ENCODE assay signal across 25 mouse cellular contexts in genomic region chr16:85702889-85703480, GRCm38 (mm10).
A peak's percentile ranks its signal among the peaks of the same experiment; 100 is the strongest.
DNase-seq lines count a peak whose midpoint lies in the region; ATAC-seq and TF ChIP-seq lines count a peak whose summit lies in the region.
"Had no signal": no experiment of that assay in that cellular context is flagged by ENCODE, and none has a peak within 500 bp of the region (broad histone marks: within the 10 kb centered on the region; RNA-seq: fewer than 3 reads in every experiment).

No protein-coding gene starts in this region.

- H3K27ac ChIP-seq in lung, embryonic 14.5 days (ENCODE audit: low read depth), result no peak overlapping the region
- H3K27ac ChIP-seq in lung, embryonic 16.5 days (ENCODE audit: low read length), result peak overlapping the region; percentile 1; the same call in 1 of the 2 replicates
- no peak overlapping the region for H3K27ac ChIP-seq in lung, postnatal 0 days (ENCODE audit: low read length)
- H3K27ac ChIP-seq in midbrain, postnatal 0 days (ENCODE audit: low read depth, low read length), result no peak overlapping the region
- H3K27ac ChIP-seq in midbrain, embryonic 14.5 days (replicated peaks; ENCODE audit: low read depth, low read length), result no peak overlapping the region
- H3K27ac ChIP-seq: embryonic facial prominence, embryonic 10.5 days; embryonic facial prominence, embryonic 12.5 days; forebrain, embryonic 13.5 days; forebrain, embryonic 15.5 days had no signal

- ATAC-seq in frontal cortex, adult (ENCODE audit: low TSS enrichment), result peak; percentile 38; the same call in 1 of the 2 replicates
- peak; percentile 96 for ATAC-seq in lung, embryonic 14.5 days (ENCODE audit: insufficient read depth)
- ATAC-seq in lung, embryonic 16.5 days (ENCODE audit: low read depth), result peak; percentile 89
- ATAC-seq in lung, postnatal 0 days, result no peak
- ATAC-seq in midbrain, postnatal 0 days (ENCODE audit: low FRiP score), result no peak
- no peak for ATAC-seq in midbrain, embryonic 14.5 days (ENCODE audit: low FRiP score, low TSS enrichment)
- ATAC-seq: CD4-positive, CD25-positive, alpha-beta regulatory T cell, adult 4 months; forebrain, embryonic 13.5 days; forebrain, embryonic 15.5 days had no signal

- no peaks in the 10 kb centered on the region for H3K9me3 ChIP-seq in lung, embryonic 14.5 days (ENCODE audit: low read depth, low read length)
- H3K9me3 ChIP-seq in lung, embryonic 16.5 days (ENCODE audit: control insufficient read depth, low read length), result no peaks in the 10 kb centered on the region
- H3K9me3 ChIP-seq in lung, postnatal 0 days (ENCODE audit: low read length), result no peaks in the 10 kb centered on the region
- no peaks in the 10 kb centered on the region for H3K9me3 ChIP-seq in midbrain, postnatal 0 days (ENCODE audit: low read length)
- no peaks in the 10 kb centered on the region for H3K9me3 ChIP-seq in midbrain, embryonic 14.5 days (ENCODE audit: control insufficient read depth, low read length)
- H3K9me3 ChIP-seq: embryonic facial prominence, embryonic 10.5 days; embryonic facial prominence, embryonic 12.5 days; forebrain, embryonic 13.5 days; forebrain, embryonic 15.5 days; G1E had no signal

- no peaks in the 10 kb centered on the region for H3K4me1 ChIP-seq in lung, embryonic 14.5 days (ENCODE audit: insufficient read depth)
- peaks cover 3% of the 10 kb centered on the region; the same call in 1 of the 2 replicates for H3K4me1 ChIP-seq in lung, embryonic 16.5 days (replicated peaks; ENCODE audit: control insufficient read depth, insufficient read depth, low read length)
- no peaks in the 10 kb centered on the region for H3K4me1 ChIP-seq in lung, postnatal 0 days (ENCODE audit: insufficient read depth, low read depth, low read length)
- H3K4me1 ChIP-seq in midbrain, postnatal 0 days (ENCODE audit: insufficient read depth, low read length), result no peaks in the 10 kb centered on the region
- H3K4me1 ChIP-seq in midbrain, embryonic 14.5 days (ENCODE audit: control insufficient read depth, insufficient read depth, low read length), result no peaks in the 10 kb centered on the region
- H3K4me1 ChIP-seq: embryonic facial prominence, embryonic 10.5 days; embryonic facial prominence, embryonic 12.5 days; forebrain, embryonic 13.5 days; forebrain, embryonic 15.5 days had no signal

- H3K4me2 ChIP-seq in lung, embryonic 14.5 days, result no peak overlapping the region
- no peak overlapping the region for H3K4me2 ChIP-seq in lung, embryonic 16.5 days (ENCODE audit: low read depth, low read length)
- H3K4me2 ChIP-seq in lung, postnatal 0 days (replicated peaks; ENCODE audit: low read depth, low read length), result no peak overlapping the region
- no peak overlapping the region for H3K4me2 ChIP-seq in midbrain, postnatal 0 days (ENCODE audit: low read depth, low read length, poor library complexity, severe bottlenecking)
- H3K4me2 ChIP-seq in midbrain, embryonic 14.5 days (ENCODE audit: low read length), result no peak overlapping the region
- H3K4me2 ChIP-seq: embryonic facial prominence, embryonic 12.5 days; forebrain, embryonic 13.5 days; forebrain, embryonic 15.5 days had no signal

- no peak overlapping the region for H3K9ac ChIP-seq in lung, embryonic 14.5 days
- H3K9ac ChIP-seq in lung, embryonic 16.5 days (ENCODE audit: low read length), result no peak overlapping the region
- H3K9ac ChIP-seq in lung, postnatal 0 days (replicated peaks; ENCODE audit: low read depth), result no peak overlapping the region
- H3K9ac ChIP-seq in midbrain, postnatal 0 days (replicated peaks; ENCODE audit: low read length, poor library complexity, severe bottlenecking), result no peak overlapping the region
- H3K9ac ChIP-seq in midbrain, embryonic 14.5 days (replicated peaks; ENCODE audit: low read length), result no peak overlapping the region
- H3K9ac ChIP-seq: embryonic facial prominence, embryonic 12.5 days; forebrain, embryonic 13.5 days; forebrain, embryonic 15.5 days had no signal

- H3K36me3 ChIP-seq in lung, embryonic 14.5 days (ENCODE audit: insufficient read depth), result no peaks in the 10 kb centered on the region
- no peaks in the 10 kb centered on the region for H3K36me3 ChIP-seq in lung, embryonic 16.5 days (ENCODE audit: control insufficient read depth, insufficient read depth, low read length)
- no peaks in the 10 kb centered on the region for H3K36me3 ChIP-seq in lung, postnatal 0 days (ENCODE audit: insufficient read depth, low read length)
- H3K36me3 ChIP-seq in midbrain, postnatal 0 days (ENCODE audit: insufficient read depth, low read length), result no peaks in the 10 kb centered on the region
- H3K36me3 ChIP-seq in midbrain, embryonic 14.5 days (ENCODE audit: control insufficient read depth, insufficient read depth, low read length), result no peaks in the 10 kb centered on the region
- H3K36me3 ChIP-seq: embryonic facial prominence, embryonic 10.5 days; embryonic facial prominence, embryonic 12.5 days; forebrain, embryonic 15.5 days; G1E had no signal

- 48% methylated on average over 2 of the region's 2 CpGs for WGBS in lung, embryonic 14.5 days
- 52% methylated on average over 2 of the region's 2 CpGs for WGBS in lung, embryonic 16.5 days
- WGBS in lung, postnatal 0 days, result 49% methylated on average over 2 of the region's 2 CpGs
- 81% methylated on average over 2 of the region's 2 CpGs for WGBS in midbrain, postnatal 0 days
- 89% methylated on average over 2 of the region's 2 CpGs for WGBS in midbrain, embryonic 14.5 days

- no peaks in the 10 kb centered on the region for H3K27me3 ChIP-seq in lung, embryonic 14.5 days (ENCODE audit: insufficient read depth, low read length)
- H3K27me3 ChIP-seq in lung, embryonic 16.5 days (ENCODE audit: control insufficient read depth, insufficient read depth, low read depth, low read length), result no peaks in the 10 kb centered on the region
- no peaks in the 10 kb centered on the region for H3K27me3 ChIP-seq in lung, postnatal 0 days (replicated peaks; ENCODE audit: insufficient read depth, low read length)
- H3K27me3 ChIP-seq in midbrain, postnatal 0 days (ENCODE audit: insufficient read depth, low read length), result no peaks in the 10 kb centered on the region
- H3K27me3 ChIP-seq in midbrain, embryonic 14.5 days (ENCODE audit: control insufficient read depth, insufficient read depth, low read length), result no peaks in the 10 kb centered on the region
- H3K27me3 ChIP-seq: CH12.LX; embryonic facial prominence, embryonic 12.5 days; forebrain, embryonic 13.5 days; forebrain, embryonic 15.5 days had no signal

- no peak for TF ChIP-seq CTCF in lung, embryonic 14.5 days (IDR thresholded peaks at IDR 0.05; ENCODE audit: low read depth)
- no peak for TF ChIP-seq CTCF in lung, postnatal 0 days (IDR thresholded peaks at IDR 0.05)
- no peak for TF ChIP-seq CTCF in midbrain, postnatal 0 days (IDR thresholded peaks at IDR 0.05)

- DNase-seq in frontal cortex, postnatal 25 days (ENCODE audit: low spot score in 2 of 2), result no peak
- peak; percentile 79 for DNase-seq in lung, embryonic 14.5 days
- no peak for DNase-seq in lung, postnatal 4 days
- no peak for DNase-seq in lung, postnatal 0 days (ENCODE audit: low spot score)
- DNase-seq in midbrain, postnatal 0 days (ENCODE audit: low spot score), result peak; percentile 8
- no peak for DNase-seq in midbrain, embryonic 14.5 days
- DNase-seq: adrenal gland, adult 2 months; adrenal gland, postnatal 10 days; adrenal gland, postnatal 25 days; B cell, adult 2 months; cerebellum, adult 11 months; cerebellum, adult 18-20 months; cerebellum, adult 8-10 months; cerebellum, adult 9-11 months; cerebellum, postnatal 14 days; cerebellum, postnatal 36 days had no signal

- H3K4me3 ChIP-seq in lung, embryonic 14.5 days (ENCODE audit: low read depth, low read length), result no peak overlapping the region
- no peak overlapping the region for H3K4me3 ChIP-seq in lung, embryonic 16.5 days (ENCODE audit: low read length)
- H3K4me3 ChIP-seq in lung, postnatal 0 days (ENCODE audit: low read depth, low read length), result no peak overlapping the region
- H3K4me3 ChIP-seq in midbrain, postnatal 0 days (ENCODE audit: low read depth, low read length), result no peak overlapping the region
- H3K4me3 ChIP-seq in midbrain, embryonic 14.5 days (replicated peaks; ENCODE audit: low read depth, low read length), result no peak overlapping the region
- H3K4me3 ChIP-seq: embryonic facial prominence, embryonic 10.5 days; embryonic facial prominence, embryonic 12.5 days; forebrain, embryonic 13.5 days; forebrain, embryonic 15.5 days had no signal

- TF ChIP-seq EP300 in lung, postnatal 0 days (IDR thresholded peaks at IDR 0.05), result no peak

Comparison
In these comparisons a context has a peak if more than half of its experiments do, and no peak if none do; other contexts are left out.
1. ATAC-seq: peak in frontal cortex, adult (single experiment), lung, embryonic 14.5 days (single experiment) and lung, embryonic 16.5 days (single experiment); none in lung, postnatal 0 days (single experiment), midbrain, postnatal 0 days (single experiment) and midbrain, embryonic 14.5 days (single experiment).
2. DNase-seq: peak in lung, embryonic 14.5 days (single experiment) and midbrain, postnatal 0 days (single experiment); none in frontal cortex, postnatal 25 days (0 of 2), lung, postnatal 4 days (0 of 2), lung, postnatal 0 days (single experiment) and midbrain, embryonic 14.5 days (single experiment).